Mouse (Mus musculus) megakaryocyte, adult 5-6 weeks (primary cell): ENCODE measurements around the gene Hif3a. TPM values are rescaled to one million over a fixed set of nuclear protein-coding genes. Genes with fewer than 3 reads are reported as not detected.

Source experiments
- ATAC-seq: 2 replicates; pipeline ENCODE4 v1.8.0; 2016; ENCODE audit warnings: mild to moderate bottlenecking, inconsistent platforms; ENCODE audit not compliant: poor library complexity, severe bottlenecking
- total RNA-seq, 2 experiments: library from RNA; stranded (forward) in 1 of 2; stranded (reverse) in 1 of 2; fragments of 153-499, 151-499 nt in 1 of 2; fragments of 221-1000, 200-1000 nt in 1 of 2; gene quantifications; 2 replicates each; pipeline versions ENCODE4 v1.2.3 to v1.2.4; 2015 to 2017

Gene Hif3a
- total RNA-seq, 2 experiments from 2014 or later: 0.25 TPM; not detected in 1

DNA sequence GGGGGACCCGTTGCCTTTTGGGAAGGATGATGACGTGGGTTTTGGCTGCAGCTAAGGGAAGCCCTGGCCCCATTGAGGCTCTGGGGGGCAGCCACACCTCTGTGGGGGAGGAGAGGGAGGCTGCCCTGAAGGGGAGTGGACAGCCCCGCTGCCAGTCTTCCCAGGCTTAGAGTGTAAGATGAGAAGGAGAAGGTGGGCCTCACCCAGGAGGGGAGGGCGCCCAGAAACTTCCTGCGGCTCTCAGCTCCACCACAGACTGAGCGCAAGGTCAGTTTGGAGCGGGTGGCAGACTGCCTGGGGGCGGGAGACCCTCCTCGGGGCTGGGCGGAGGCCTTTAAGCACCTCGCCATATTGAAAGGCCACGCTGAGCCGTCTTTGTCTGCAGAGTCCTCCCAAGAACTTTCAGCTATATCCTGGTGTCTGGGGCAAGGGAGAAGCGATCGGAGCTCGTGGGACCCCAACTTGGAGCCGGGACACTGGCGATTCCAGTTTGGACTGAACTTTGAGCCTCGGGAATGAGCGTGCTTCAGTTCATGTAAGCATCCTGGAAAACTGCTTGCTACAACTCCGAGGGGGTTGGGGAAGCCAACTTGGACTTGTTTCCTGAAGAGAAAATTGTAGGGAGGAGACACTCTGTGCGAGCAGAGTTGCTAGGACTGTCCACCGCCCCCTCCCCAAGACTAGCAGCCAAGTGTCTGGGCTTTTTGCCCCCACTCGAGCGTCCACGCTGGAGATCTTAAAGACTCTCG lies 68.4 kb downstream of the Hif3a start:
- peak; percentile 51 for ATAC-seq

DNA sequence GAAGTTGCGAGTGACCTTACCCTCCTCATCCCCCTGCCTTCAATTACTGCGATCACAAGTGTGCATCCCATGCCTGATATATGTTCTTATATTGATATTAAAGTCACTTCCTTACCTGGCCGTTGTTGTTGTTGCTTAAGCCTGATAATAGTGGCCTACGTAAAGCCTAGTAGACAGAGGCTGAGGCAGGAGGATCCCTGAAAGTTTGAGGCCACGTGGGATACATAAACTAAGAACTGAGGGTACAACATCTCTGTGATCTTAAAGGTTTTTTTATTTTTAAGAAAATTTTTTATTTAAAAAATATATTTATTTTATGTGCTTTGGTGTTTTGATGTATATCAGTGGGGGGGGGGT lies 69.8 kb downstream of the Hif3a start, which contains the start of gene Ccdc8:
TSS of gene Ccdc8 (plus strand) at position 258 of the 357 bp plus-strand sequence.
- no peak for ATAC-seq

DNA sequence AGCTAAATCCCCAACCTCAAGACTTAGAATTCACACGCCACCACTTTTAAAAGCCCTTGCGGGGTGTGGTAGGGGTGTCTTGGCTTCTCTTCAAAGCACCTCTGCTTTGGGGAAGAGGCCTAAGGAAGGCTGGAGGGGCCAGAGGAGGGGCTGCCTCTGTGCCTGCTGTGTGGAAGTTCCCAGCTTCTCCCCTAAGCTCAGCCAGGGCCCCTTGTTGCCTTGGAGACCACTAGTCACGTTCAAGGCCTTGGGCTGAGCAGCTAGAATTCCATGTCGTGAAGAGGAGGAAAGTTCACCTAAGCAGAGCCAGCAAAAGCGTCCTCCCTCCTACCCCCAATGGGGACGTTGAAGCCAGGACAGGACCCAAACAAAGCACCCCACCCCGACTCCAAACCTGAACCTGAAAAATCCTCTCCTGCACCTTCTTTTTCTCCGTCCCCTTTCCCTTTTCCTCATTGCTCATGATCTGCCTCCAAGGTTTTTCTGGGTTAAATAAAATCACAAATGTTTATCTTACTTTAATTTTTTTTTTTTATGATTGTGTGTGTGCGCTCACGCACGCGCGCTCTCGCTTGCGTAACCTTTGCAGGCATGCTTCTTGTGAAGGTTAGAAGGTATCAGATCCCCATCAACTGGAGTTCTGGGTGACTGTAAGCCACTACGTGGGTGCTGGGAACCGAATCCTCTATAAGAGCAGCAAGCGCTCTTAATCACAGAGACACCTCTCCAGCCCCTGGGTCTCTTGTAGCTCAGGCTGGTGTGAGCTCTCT lies 70.4 kb downstream of the Hif3a start:
- ATAC-seq: no peak

DNA sequence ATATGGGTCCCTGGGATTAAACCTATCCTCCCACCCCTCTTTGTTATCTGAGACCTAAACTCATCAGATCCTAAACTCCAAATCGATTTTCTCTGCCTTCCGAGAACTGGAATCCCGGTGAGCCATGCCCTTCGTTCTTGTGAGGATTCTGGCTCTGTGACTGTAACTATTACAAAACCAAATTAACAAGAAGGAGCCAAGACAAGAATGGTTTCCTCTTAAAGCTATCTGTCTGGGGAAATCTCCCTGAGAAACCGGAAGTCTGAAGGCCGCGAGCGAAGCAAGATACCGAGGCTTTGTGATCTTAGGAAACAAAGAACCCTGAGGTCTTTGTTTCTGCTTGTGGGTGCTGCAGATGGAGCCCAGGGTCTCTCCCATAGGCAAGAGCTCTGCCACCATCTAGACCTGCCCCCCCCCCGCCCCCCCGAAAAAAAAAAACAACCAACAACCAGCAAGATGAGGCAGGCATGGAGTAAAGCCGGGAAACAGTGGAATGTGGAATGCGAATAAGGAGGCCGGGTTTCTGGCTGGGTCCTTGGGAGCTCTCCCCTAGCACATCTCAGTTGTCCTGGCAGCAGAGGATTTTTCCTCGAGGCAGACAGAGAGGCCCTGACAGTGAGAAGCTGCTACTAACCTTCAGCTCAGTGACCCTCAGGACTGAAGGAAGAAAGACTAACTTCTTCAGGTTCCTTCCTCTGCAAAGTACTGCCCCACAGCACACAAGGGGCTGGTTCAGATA lies 72.1 kb downstream of the Hif3a start:
- ATAC-seq: peak; percentile 73

DNA sequence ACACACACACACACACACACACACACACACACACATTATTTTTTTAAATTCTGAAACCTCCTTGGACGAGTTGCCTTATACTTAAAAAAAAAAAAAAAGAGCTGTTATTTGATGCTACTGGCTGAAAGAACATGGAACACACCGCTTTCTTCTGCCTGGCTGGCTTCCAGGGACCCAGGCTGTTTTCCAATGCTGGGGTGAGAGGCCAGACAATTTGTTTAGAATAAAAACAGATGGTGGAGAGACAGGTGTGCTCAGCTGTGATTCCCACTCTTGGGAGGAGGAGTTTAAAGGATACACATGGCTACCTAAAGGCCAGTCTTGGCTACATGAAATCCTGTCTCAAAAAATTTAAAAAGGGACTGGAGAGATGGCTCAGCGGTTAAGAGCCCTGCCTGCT lies 73.8 kb downstream of the Hif3a start:
- ATAC-seq: no peak

DNA sequence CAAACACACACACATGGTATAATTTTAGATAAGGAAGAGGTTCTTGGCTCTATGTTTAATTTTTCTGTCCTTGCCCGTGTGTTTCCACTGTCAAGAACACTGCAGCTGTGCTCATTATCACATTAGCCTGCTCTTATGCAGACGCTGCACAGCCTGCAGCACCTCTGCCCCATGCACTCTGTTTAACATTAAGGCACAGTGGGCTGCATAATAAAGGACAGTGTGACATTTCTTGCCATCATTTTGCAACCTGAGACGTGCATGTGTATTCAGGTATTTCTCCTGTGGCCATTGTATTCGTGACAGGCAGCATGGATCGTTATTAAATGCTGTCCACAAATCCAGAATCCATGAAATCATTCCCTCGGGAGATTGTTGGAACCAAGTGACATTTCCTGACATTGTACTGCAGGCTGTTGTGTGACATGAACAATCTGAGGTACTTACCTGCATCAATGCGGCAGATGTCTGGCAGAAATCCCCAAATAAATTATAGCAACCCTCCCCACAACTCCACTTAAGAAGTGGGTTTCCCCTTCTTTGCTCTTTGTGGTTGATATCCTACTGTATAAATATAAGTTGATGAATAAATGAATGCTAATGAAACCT lies 74.6 kb downstream of the Hif3a start:
- no peak for ATAC-seq

DNA sequence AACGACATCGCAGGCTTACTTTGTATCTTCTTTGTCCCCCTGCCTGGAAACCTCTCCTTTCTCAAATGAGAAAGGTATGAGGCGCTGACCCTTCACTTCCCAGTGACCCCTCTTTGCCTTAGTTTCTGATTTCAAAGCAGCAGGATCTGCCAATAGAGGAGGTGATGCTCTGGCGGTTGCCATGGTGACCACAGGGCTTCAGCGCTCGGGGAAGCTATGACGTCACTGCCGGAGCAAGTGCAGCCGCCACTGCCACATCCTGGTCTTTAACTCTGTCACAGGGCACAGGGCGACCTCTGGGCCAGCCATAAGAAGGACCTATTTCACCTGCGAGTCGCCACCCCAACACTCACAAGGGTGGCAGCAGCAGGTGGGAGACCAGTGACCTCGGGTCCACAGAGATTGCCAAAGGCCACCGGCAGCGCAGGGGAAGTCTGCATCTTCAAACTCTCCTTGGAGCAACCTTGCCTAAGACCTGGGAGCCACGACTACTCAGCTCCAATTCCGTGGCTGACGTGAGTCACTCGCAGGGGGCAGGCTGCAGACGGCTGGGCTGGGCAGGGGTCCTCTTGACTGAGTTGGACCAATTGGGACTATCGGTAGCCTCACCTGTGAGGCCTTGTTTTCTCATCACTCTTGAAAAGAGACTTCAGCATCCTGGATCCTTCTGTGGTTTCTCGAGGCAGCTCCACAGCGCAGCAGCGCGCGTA lies 79.2 kb downstream of the Hif3a start, which contains the start of gene Gm42372:
TSS of gene Gm42372 (plus strand) at position 228 of the 710 bp plus-strand sequence.
- peak; percentile 80 for ATAC-seq

Other genes with a start within 250 kb of the Hif3a start
- 25.7 and 27.6 TPM in 2 replicates for gene Strn4, start 246.5 kb downstream of the Hif3a start, total RNA-seq (2015)
- 45.9 and 50.0 TPM in 2 replicates for gene Strn4, start 246.5 kb downstream of the Hif3a start, total RNA-seq (2017)
- 8.1 and 12.4 TPM in 2 replicates for gene Fkrp, start 245.7 kb downstream of the Hif3a start, total RNA-seq (2015)
- 8.1 and 10.6 TPM in 2 replicates for gene Fkrp, start 245.7 kb downstream of the Hif3a start, total RNA-seq (2017)
- 8.8 and 14.0 TPM in 2 replicates for gene Prkd2, start 219.5 kb downstream of the Hif3a start, total RNA-seq (2015)
- gene Prkd2, start 219.5 kb downstream of the Hif3a start, total RNA-seq (2017): 9.4 and 10.1 TPM in 2 replicates
- 0.09 and 0.23 TPM in 2 replicates for gene Dact3, start 187.1 kb downstream of the Hif3a start, total RNA-seq (2015)
- gene Dact3, start 187.1 kb downstream of the Hif3a start, total RNA-seq (2017): 0.15 and 0.16 TPM in 2 replicates
- not detected in 2 replicates for gene Gng8, start 170.6 kb downstream of the Hif3a start, total RNA-seq (2015)
- 0.48 TPM in 1 of 2 replicates, not detected in the other for gene Gng8, start 170.6 kb downstream of the Hif3a start, total RNA-seq (2017)
- gene Ptgir, start 155.9 kb downstream of the Hif3a start, total RNA-seq (2015): 16.0 and 18.1 TPM in 2 replicates
- gene Ptgir, start 155.9 kb downstream of the Hif3a start, total RNA-seq (2017): 14.5 and 16.6 TPM in 2 replicates
- gene Calm3, start 138.3 kb downstream of the Hif3a start, total RNA-seq (2015): 113 and 140 TPM in 2 replicates
- gene Calm3, start 138.3 kb downstream of the Hif3a start, total RNA-seq (2017): 322 and 392 TPM in 2 replicates
- not detected in 2 replicates for gene Pnmal2, start 117.7 kb downstream of the Hif3a start, total RNA-seq (2015)
- not detected in 2 replicates for gene Pnmal2, start 117.7 kb downstream of the Hif3a start, total RNA-seq (2017)
- gene Pnmal1, start 102.7 kb downstream of the Hif3a start, total RNA-seq (2015): not detected in 2 replicates
- not detected in 2 replicates for gene Pnmal1, start 102.7 kb downstream of the Hif3a start, total RNA-seq (2017)
- gene Gm42372, start 79.3 kb downstream of the Hif3a start, total RNA-seq (2015): 0.18 TPM in 1 of 2 replicates, not detected in the other
- gene Gm42372, start 79.3 kb downstream of the Hif3a start, total RNA-seq (2017): 0.04 and 0.11 TPM in 2 replicates
- gene Ccdc8, start 69.7 kb downstream of the Hif3a start, total RNA-seq (2015): 0.02 and 0.07 TPM in 2 replicates
- gene Ccdc8, start 69.7 kb downstream of the Hif3a start, total RNA-seq (2017): 0.40 and 0.69 TPM in 2 replicates
- gene Ppp5c, start 34.5 kb downstream of the Hif3a start, total RNA-seq (2015): 39.9 and 51.4 TPM in 2 replicates
- gene Ppp5c, start 34.5 kb downstream of the Hif3a start, total RNA-seq (2017): 31.6 and 33.1 TPM in 2 replicates
- 0.04 TPM in 1 of 2 replicates, not detected in the other for gene Psg16, start 11.6 kb upstream of the Hif3a start, total RNA-seq (2015)
- 0.28 TPM in 1 of 2 replicates, not detected in the other for gene Psg16, start 11.6 kb upstream of the Hif3a start, total RNA-seq (2017)
- gene Ceacam3, start 87.9 kb upstream of the Hif3a start, total RNA-seq (2015): not detected in 2 replicates
- not detected in 2 replicates for gene Ceacam3, start 87.9 kb upstream of the Hif3a start, total RNA-seq (2017)
- gene Psg29, start 141.1 kb upstream of the Hif3a start, total RNA-seq (2015): not detected in 2 replicates
- not detected in 2 replicates for gene Psg29, start 141.1 kb upstream of the Hif3a start, total RNA-seq (2017)